9 mouse cellular contexts compared by ENCODE assay signal in genomic region chr1:86510676-86511441, GRCm38 (mm10). TPM values are rescaled to one million over a fixed set of nuclear protein-coding genes. Genes with fewer than 3 reads are reported as not detected.
DNase-seq lines count a peak whose midpoint lies in the region; ATAC-seq and TF ChIP-seq lines count a peak whose summit lies in the region.
"Had no signal": no experiment of that assay in that cellular context is flagged by ENCODE, and none has a peak within 500 bp of the region (broad histone marks: within the 10 kb centered on the region; RNA-seq: fewer than 3 reads in every experiment).

No protein-coding gene starts in this region.

- no peak for DNase-seq in liver, embryonic 13.5 days
- DNase-seq in brain, embryonic 14.5 days (ENCODE audit: low read depth): peak; percentile 56
- DNase-seq in kidney, postnatal 14 days: no peak
- DNase-seq in urinary bladder, postnatal 25 days (ENCODE audit: low spot score): no peak

- H3K27me3 ChIP-seq in liver, embryonic 13.5 days: no peaks in the 10 kb centered on the region
- no peaks in the 10 kb centered on the region for H3K27me3 ChIP-seq in liver, embryonic 12.5 days (replicated peaks)
- H3K27me3 ChIP-seq in hindbrain, embryonic 15.5 days: no peaks in the 10 kb centered on the region
- H3K27me3 ChIP-seq in neural tube, embryonic 14.5 days (ENCODE audit: control insufficient read depth, insufficient read depth, low read length): no peaks in the 10 kb centered on the region
- H3K27me3 ChIP-seq: heart, embryonic 15.5 days had no signal

- TF ChIP-seq CTCF in brain, embryonic 14.5 days (IDR thresholded peaks at IDR 0.05; ENCODE audit: borderline replicate concordance, extremely low read depth, insufficient read depth, insufficient read length): no peak

- no peaks in the 10 kb centered on the region for H3K36me3 ChIP-seq in liver, embryonic 13.5 days
- no peaks in the 10 kb centered on the region for H3K36me3 ChIP-seq in liver, embryonic 12.5 days
- H3K36me3 ChIP-seq in hindbrain, embryonic 15.5 days: no peaks in the 10 kb centered on the region
- H3K36me3 ChIP-seq in neural tube, embryonic 14.5 days (ENCODE audit: control insufficient read depth, insufficient read depth, low read length): no peaks in the 10 kb centered on the region
- H3K36me3 ChIP-seq: heart, embryonic 15.5 days had no signal

- H3K4me2 ChIP-seq in liver, embryonic 13.5 days: no peak overlapping the region
- H3K4me2 ChIP-seq in liver, embryonic 12.5 days: no peak overlapping the region
- H3K4me2 ChIP-seq in hindbrain, embryonic 15.5 days: no peak overlapping the region
- no peak overlapping the region for H3K4me2 ChIP-seq in neural tube, embryonic 14.5 days (ENCODE audit: low read depth, low read length)
- H3K4me2 ChIP-seq: heart, embryonic 15.5 days had no signal

- no peak overlapping the region for H3K4me3 ChIP-seq in liver, embryonic 13.5 days (replicated peaks)
- H3K4me3 ChIP-seq in liver, embryonic 12.5 days: no peak overlapping the region
- no peak overlapping the region for H3K4me3 ChIP-seq in hindbrain, embryonic 15.5 days
- no peak overlapping the region for H3K4me3 ChIP-seq in neural tube, embryonic 14.5 days (ENCODE audit: low read depth, low read length)
- H3K4me3 ChIP-seq: heart, embryonic 15.5 days; left cerebral cortex, adult 2 months had no signal

- no peak for ATAC-seq in liver, embryonic 13.5 days (ENCODE audit: low read depth)
- ATAC-seq in liver, embryonic 12.5 days: no peak
- peak; percentile 44; the same call in 1 of the 2 replicates for ATAC-seq in hindbrain, embryonic 15.5 days (ENCODE audit: low FRiP score, low read depth)
- no peak for ATAC-seq in neural tube, embryonic 14.5 days (ENCODE audit: low read depth)

- no peak for TF ChIP-seq POLR2A in brain, embryonic 14.5 days (IDR thresholded peaks at IDR 0.05; ENCODE audit: borderline replicate concordance, extremely low read depth, insufficient read depth, insufficient read length, poor library complexity, severe bottlenecking)

- H3K4me1 ChIP-seq in liver, embryonic 13.5 days (replicated peaks): peaks cover 45% of the 10 kb centered on the region
- peaks cover 39% of the 10 kb centered on the region for H3K4me1 ChIP-seq in liver, embryonic 12.5 days
- peaks cover 27% of the 10 kb centered on the region for H3K4me1 ChIP-seq in hindbrain, embryonic 15.5 days (replicated peaks)
- peaks cover 8% of the 10 kb centered on the region; the same call in 1 of the 2 replicates for H3K4me1 ChIP-seq in neural tube, embryonic 14.5 days (ENCODE audit: control insufficient read depth, insufficient read depth, low read length)

- H3K27ac ChIP-seq in liver, embryonic 13.5 days: peak overlapping the region; percentile 34
- H3K27ac ChIP-seq in liver, embryonic 12.5 days: no peak overlapping the region
- H3K27ac ChIP-seq in hindbrain, embryonic 15.5 days (replicated peaks): 0 out of 2 replicates have a peak overlapping the region, but pooled peaks have one; percentile 11
- H3K27ac ChIP-seq in neural tube, embryonic 14.5 days (ENCODE audit: low read depth, low read length): peak overlapping the region; percentile 29; the same call in 1 of the 2 replicates
- H3K27ac ChIP-seq: heart, embryonic 15.5 days; left cerebral cortex, adult 2 months had no signal

- H3K9ac ChIP-seq in liver, embryonic 13.5 days: 0 out of 2 replicates have a peak overlapping the region, but pooled peaks have one; percentile 26
- H3K9ac ChIP-seq in liver, embryonic 12.5 days: no peak overlapping the region
- no peak overlapping the region for H3K9ac ChIP-seq in hindbrain, embryonic 15.5 days
- peak overlapping the region; percentile 28; the same call in 1 of the 2 replicates for H3K9ac ChIP-seq in neural tube, embryonic 14.5 days (replicated peaks; ENCODE audit: low read depth, low read length)
- H3K9ac ChIP-seq: heart, embryonic 15.5 days had no signal

- WGBS in liver, embryonic 13.5 days (ENCODE audit: insufficient replicate concordance): 53% methylated on average over 9 of the region's 9 CpGs
- WGBS in liver, embryonic 12.5 days (ENCODE audit: insufficient replicate concordance): 49% methylated on average over 9 of the region's 9 CpGs
- WGBS in hindbrain, embryonic 15.5 days: 38% methylated on average over 9 of the region's 9 CpGs
- WGBS in neural tube, embryonic 14.5 days: 53% methylated on average over 9 of the region's 9 CpGs

- no peaks in the 10 kb centered on the region for H3K9me3 ChIP-seq in liver, embryonic 13.5 days (replicated peaks)
- H3K9me3 ChIP-seq in liver, embryonic 12.5 days (replicated peaks): no peaks in the 10 kb centered on the region
- H3K9me3 ChIP-seq in hindbrain, embryonic 15.5 days: no peaks in the 10 kb centered on the region
- no peaks in the 10 kb centered on the region for H3K9me3 ChIP-seq in neural tube, embryonic 14.5 days (ENCODE audit: control insufficient read depth, low read length)
- H3K9me3 ChIP-seq: heart, embryonic 15.5 days had no signal

RNA-seq across cellular contexts. Expression of gene Ptma, which starts 15.7 kb away (rescaled TPM):
- 1,483 and 1,688 TPM in 2 replicates for polyA plus RNA-seq in liver, embryonic 13.5 days (2015; fragmentation: Nextera tagmentation; extraction: Ambion mirVana)
- polyA plus RNA-seq in liver, embryonic 12.5 days (2016; fragmentation: Nextera tagmentation; extraction: Ambion mirVana): 1,639 and 1,657 TPM in 2 replicates
- polyA plus RNA-seq in brain, embryonic 14.5 days (2012; rRNA removed): 1,831 and 2,420 TPM in 2 replicates
- 1,392 and 1,427 TPM in 2 replicates for polyA plus RNA-seq in hindbrain, embryonic 15.5 days (2015; fragmentation: Nextera tagmentation; extraction: Ambion mirVana)
- polyA plus RNA-seq in neural tube, embryonic 14.5 days (2014; fragmentation: Nextera tagmentation; extraction: Ambion mirVana): 1,651 and 1,970 TPM in 2 replicates

Comparison
In these comparisons a context has a peak if more than half of its experiments do, and no peak if none do; other contexts are left out.
1. H3K9ac ChIP-seq: peak in liver, embryonic 13.5 days (single experiment) and neural tube, embryonic 14.5 days (single experiment); none in liver, embryonic 12.5 days (single experiment) and hindbrain, embryonic 15.5 days (single experiment).